Mouse (Mus musculus) liver (tissue): Measurements from ENCODE around the gene Cep128.

Experiments
- DNase-seq: peaks from one replicate; pipeline ENCODE4 v3.0.0-alpha.2; 2020; ENCODE audit warnings: mixed read lengths

Cep128 gene

DNA sequence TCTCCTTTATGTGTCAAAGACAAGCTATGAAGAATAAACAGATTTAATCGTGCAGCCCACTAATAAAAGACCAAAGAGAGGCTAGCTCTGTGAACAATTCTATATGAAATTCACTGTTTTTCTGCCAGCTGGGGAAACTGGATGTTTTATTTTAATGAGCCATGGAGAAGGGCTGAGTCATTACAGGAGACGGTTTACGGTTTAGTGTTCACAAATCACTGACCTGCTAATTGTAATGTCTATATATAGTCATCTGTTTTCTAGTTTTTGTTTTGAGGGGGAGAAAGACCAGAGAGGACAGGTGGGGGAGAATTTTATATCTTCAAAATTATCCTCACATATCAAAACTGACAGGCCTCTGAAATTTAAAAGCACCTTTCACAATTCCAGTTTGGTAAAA lies 212.6 kb downstream of the Cep128 start:
- no peak for DNase-seq

DNA sequence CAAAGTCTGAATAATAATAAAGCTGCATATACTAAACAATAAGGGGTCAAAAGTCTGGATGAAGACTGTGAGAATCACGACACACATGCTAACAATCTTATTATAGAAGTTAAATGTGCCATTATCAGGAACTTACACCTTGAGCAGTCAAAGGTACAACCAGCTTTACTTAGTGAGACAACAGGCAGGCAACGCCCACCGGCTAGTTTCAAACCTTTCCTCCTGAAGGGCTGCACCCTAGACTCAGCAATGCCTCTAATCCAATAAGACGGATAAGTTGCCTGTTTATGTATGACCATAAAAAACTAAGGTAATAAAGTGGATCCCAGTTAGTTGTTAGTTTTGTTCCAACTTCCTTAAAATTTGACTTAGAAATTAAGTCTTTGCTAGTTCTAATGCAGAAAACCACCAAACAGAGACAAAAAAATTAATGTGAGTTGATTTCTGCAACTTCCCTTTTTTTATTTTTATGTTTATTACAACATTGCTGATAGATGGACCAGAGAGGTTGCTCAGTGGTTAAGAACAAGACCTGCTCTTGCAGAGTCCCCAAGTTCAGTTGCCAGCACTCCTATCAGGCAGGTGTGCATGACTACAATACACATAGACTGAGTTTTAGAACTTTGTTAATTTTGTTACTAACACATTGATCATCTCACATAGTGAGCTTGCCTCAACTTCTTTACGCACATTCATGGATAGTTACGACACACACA lies 223.0 kb downstream of the Cep128 start:
- DNase-seq: no peak

DNA sequence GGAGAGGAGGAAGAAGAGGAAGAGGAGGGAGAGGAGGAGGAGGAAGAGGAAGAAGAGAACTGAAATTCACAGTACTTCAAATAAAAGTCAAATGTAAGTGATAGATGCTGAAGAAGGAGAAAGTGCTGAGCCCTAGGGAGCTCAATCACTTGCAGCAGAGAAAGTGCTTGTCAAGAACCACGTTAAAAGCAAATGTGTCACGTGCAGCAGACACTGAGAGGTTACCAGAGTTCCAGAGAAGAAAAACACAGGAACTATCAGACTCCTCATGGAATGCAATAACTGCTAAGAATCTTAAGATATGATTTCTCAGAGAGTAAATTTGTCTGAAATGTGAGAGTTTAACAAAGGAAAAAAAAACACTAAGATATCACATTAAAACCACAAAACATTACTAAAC lies 225.7 kb downstream of the Cep128 start:
- DNase-seq: no peak

DNA sequence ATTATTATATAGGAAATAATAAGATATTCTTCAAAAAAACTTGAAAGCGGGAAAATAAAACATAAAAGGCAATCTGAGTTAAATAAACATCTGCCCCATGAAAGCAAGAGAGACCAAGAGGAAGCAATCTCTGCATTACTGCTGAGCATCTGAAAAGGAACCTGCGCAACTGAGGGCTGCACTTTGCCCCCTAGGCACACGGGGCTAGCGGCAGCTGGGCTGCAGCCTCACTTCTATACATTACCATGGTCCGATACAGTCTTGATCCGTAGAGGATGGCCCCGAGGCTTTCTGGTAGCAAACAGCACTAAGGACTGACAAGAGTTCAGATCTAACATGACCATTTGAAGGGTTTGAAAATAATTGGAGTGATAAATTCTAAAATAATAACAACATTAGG lies 230.2 kb downstream of the Cep128 start:
- DNase-seq: no peak

DNA sequence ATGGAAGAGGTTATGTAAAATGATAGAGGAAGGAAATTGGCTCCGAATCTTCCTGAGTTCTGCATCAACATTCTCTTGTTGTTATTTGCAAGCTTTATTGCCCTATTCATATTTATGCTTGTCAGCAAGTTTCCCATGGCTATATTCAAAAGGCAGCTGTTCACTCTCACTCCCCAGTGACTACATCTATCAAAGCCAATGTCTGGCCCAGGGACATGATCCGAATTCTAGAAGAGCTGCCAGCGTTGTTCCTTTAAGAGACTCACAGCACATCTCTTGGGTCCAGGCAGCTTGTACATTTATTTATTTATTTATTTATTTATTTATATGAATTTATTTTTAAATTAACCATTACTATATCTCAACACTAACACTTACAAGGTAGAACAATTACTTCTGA lies 235.1 kb downstream of the Cep128 start:
- no peak for DNase-seq

DNA sequence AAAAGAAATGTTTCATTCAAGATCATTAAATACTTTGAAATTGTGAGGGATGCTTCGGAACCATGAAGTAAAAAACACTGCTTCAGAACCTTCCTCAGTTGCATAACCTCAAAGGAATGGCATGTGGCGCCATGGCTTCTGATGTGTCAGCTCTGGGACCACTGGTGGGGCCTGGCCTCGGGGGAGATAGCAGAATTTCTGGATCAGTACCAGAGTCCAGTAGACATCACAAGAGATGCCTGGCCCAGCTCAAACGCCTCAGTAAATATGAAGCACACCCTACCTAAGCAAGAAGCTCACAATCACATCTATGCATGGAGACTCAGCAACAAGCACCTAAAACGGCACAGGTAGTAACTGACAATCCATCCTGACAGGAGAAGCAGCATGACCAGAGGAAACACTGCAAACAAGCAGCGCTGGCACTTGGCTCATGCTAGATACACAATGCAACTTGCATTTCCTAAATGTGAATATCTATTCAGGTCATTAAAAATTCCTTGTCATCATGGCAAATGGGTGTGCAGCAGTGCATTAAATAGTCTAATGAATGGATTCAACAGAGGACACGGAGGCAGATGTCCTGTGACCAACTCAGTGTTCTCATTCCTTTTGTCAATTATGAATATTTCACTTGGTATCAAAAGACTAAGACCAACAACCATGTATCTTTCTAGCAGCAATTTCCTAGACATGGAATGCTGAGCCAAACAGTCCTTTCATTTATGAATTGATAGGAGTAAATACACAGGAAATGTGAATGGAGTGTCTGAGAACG lies 249.3 kb downstream of the Cep128 start:
- DNase-seq: no peak

DNA sequence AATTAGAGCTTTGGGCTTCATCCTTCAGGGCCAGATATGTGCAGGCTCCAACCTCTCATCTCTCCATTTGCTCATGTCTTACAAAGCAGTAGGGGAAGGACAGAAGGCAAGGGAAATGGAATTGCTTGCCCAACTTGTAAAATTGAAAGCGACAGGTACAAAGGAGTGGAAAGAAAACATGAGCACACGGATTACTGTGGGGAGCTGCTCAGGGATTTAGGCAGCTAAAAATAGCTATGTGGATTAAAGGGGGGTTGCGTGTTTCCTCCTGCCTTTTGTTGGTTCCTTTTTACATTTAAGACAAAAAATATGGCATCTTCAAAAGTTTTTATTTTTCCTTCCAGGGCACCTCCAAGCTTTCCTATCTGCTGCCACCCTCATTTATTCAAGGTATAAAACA lies 269.2 kb downstream of the Cep128 start:
- DNase-seq: no peak

DNA sequence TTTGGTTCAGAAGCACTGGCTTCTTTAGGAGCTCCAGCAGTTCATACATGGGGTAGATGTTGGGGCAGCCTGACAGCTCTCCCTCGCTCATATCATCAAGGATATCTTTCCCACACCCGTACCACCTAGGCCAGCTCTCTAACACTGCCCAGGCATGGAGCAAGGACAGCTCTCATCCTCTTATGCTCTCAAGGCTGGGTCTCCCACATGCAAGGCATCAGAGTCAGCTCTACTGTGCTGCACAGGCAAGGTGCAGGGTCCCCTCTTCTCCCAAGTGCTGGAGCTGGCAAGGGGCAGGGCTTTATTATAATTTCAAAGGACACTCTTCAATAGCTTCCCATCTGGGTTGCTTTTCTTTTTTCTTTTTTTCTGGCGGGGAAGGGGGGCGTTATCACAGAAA lies 280.9 kb downstream of the Cep128 start:
- DNase-seq: no peak

DNA sequence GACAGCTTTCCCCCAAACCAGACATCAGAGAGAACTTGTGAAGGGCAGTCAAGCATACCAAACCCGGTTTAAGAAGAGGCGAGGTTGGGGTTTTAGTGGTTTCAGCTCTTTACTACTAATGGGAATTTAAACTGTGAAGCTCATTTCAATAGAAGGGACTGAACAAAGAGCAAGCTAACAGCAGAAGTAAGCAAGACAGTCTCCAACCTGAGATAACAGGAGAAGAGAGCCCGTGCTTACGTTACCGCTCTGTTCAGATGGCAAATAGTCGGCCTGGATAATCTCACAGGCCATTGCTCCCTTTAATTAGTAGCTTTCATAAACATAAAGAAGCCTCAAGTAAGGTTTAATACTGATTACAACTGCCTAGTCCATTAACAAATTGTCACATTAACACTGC lies 286.3 kb downstream of the Cep128 start:
- DNase-seq: no peak

DNA sequence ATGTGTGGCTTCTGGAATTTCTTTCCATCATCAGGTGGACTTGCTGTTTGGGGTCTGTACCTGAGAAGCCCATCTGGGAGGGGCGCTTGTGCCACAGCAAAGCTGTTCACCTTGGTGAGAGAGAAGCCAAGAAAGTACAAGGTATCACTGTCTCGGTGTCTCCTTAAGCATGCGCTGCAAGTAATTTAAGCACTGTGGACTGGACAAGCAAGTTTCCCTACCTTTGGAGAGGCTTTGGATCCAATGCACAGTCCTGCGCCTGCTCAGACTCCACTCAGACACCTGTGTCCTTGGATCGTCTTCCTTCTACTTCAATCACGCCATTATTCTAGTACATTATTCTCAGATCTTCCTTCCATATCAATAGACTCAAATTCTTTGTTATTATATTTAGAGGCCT lies 288.0 kb downstream of the Cep128 start:
- DNase-seq: no peak

DNA sequence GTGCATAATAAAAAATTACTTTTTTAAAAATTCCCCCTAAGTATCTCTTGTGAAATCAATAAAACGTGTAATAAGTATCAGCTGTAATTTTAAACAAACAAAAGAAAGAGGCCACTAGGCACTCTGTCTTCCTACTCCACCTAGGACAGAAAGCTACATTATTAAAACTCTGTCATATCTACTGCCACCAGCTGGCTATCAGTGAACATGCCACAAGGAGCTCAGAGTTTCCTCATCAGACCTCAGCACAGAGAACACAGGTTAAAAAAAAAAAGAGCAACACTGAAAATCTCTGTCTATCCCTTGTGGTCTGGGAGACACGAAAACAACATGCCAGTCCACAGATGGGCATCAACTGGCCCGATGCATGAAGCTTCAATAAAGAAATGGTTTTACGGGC lies 295.9 kb downstream of the Cep128 start:
- DNase-seq: no peak

DNA sequence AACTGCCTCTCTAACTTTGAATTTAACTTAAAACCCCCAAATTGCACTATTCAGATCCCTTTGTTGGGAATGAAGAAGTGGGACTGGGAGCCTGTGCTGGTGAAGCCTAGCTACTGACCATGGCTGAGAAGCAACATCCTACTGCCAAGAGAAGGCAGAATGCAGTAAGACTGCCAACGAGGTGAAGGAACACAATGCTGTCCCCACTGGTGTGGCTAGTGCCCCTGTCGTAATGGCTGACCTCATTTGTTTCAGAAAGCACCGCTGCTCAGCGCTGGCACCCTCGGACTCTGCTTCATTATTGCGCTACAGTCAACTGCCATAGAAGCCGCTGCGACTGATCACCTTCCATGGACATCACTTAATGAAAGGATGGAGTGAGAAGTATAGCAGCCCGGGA lies 298.2 kb downstream of the Cep128 start:
- DNase-seq: no peak

DNA sequence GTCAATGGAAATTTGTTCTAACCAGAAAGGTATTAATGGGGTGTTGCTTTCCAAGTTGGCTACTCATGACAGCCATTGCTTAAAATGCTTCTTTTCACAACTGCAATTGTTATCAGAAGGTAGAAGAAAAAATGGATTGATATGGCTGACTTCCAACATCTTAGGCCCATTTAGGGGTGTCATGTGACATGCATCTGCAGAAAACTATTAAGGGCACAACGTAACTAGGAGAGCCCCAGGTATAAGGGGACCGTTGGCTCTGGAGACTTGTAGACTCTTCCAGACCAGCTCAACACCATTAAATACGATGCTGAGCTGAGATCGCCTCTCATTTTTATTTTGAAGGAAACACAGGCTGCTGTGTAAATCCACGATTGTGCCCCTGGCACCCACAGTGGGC lies 308.6 kb downstream of the Cep128 start:
- no peak for DNase-seq

DNA sequence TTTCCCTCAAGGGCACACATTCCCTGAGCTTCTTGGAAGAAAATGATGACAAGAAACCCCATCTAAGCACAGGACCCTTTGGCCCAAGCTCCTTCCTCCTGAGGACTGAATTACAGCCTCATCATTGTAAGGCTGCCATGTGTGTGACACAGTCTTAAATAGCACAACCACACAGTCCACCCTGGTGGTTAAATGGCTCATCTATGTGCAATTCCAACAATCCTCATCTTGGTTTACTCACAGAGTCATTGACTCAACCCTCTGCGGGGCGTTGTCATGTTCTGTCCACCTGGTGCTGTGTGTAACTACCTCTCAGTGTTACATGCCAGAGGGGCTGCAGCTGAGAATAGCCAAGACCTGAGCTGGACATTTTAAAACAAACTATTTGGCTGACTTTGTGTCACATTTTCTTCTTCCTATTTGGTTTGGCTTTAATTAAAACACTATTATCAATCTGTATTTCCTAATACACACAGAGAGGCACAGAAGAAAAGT lies 313.6 kb downstream of the Cep128 start:
- DNase-seq: no peak

DNA sequence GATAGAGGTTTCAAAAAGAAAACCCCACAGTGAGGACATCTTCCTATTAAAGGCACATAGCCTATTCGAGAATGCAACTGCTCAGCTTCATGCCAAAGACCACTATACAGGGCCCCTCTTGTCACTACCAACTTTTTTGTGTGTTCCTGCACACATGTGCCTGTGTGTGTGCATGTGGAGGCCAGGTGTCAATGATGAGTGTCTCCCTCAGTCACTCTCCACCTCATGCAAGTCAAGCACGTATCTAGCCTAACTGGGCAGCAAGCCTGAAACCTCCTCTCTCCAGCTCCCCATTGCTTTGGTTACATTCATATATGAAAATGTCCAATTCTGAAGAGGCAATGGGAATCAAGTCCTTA lies 317.1 kb downstream of the Cep128 start:
- DNase-seq: no peak

DNA sequence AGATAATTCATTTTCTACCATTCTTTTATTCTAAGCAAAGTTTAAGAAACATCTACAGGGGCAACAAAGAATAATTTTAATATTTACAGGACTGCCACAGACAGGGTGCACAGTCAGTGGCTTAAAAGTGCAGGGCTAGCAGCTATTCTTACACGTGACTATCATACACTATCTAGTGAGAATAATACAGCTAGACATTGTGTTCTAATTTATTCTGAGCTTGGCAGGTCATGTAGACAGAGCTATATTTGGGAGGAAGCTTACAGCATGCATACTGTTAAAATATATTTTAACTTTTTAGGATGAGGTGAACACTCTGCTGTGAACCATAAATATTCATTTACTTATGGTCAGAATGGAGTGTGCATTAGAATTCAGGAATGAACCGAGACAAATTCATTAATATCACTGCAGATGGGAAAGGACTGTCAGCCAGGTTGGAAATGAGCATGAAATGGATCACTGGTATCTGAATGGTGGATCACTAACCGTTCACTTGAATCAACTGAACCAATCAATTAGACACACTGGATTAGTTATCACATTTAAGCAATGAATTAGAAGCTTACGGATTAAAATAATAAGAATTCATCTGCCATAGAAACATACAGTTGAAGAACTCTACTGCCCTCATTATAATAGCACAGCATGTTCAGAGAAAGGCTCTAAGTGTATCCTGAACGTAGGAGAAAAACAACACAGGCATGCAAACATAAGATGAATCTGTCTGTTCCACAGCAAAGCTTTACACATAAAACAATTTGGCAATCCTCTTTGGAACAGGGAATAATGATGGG lies 317.7 kb downstream of the Cep128 start:
- DNase-seq: no peak

DNA sequence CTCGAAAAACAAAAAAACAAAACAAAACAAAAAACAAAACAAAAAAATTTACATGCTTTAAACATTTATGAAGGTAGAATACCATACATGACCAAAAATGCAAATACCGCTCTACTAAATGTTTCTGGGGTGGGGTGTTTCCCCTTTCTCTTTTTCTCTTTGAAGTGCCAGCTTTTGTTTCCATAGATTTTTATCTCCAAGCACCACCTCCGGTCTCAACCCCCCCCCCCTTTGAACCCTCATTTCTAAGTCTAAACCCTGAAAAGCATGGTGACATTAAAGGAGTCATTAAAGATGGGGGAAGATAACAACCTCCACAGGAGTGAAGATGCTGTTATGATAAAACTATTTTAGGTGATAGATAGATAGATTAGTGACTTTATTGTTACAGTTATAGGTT lies 318.8 kb downstream of the Cep128 start:
- DNase-seq: no peak

DNA sequence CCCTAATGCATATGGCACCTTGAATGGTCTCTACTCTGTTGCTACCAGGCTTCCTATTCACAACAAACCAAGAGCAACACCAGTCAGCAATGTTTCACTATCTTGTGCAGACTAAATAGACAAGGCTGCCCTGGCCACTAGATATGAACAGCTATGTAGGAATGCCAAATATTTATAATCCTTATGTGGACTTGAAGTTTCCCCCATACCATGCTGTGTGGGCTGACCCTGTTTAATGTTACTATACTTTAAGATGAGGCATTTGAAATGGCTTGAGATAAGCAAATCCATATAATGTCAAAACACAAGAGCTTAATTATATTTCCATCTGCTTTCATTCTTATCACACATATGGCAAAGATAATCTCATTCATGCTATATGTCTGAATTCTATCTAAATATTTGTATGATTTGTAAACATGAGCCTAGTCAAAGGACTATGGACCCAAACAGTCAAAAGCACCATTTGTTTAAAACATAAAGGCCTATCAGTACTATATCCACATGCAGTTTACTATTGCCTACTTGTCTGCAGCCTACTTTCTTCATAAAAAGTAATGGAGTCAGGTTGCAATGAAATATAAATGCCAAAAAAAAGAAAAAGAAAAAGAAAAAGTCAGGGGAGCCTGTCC lies 319.7 kb downstream of the Cep128 start:
- DNase-seq: no peak

DNA sequence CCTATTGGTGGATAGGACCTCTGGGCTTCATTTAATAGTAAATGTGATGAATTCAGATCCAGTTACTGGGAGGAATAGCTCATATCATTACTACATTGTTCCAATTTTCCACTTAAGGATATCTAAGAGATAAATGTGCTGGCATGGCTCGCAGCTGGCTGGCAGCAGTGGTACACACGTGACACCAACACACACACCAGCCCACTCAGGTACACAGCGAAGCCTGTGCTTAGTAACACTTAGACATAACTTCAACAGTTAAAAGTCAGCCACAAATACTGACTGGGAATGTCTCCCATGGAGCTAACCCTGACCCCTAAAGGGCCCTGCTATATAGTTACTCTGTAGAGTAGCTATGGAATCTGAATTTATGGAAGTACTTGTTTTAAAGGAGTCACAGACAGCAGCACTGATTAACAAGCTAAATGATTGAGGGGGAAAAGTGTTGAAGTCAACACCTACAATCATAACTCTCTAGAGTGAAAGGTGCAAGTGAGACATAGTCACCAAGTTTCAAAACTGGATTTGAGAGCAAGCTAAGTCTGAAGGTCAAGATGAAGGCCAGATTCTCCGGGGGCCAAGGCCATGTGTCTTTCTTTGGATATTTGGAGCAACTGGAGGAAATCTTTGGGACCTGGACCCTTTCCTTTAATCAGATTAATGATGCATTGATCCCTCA lies 320.7 kb downstream of the Cep128 start:
- no peak for DNase-seq

DNA sequence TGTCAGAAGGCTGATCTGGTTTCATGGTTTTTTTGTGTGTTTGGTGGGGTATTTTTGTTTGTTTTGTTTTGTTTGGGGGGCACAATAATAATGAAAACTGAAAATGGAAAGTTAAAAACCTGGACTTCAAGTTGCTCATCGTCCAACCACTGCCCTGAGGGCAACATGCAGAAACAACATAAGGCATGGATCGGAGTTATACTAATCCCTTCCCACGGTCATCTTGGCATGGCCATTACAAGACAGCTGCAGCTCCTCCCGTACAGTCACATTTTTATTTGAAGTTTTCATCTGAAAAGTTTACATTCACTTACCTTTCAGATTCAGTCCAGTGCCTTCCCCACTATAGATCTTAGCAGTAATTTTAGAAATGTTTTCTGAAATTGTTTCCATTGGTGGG lies 321.5 kb downstream of the Cep128 start:
- DNase-seq: no peak

DNA sequence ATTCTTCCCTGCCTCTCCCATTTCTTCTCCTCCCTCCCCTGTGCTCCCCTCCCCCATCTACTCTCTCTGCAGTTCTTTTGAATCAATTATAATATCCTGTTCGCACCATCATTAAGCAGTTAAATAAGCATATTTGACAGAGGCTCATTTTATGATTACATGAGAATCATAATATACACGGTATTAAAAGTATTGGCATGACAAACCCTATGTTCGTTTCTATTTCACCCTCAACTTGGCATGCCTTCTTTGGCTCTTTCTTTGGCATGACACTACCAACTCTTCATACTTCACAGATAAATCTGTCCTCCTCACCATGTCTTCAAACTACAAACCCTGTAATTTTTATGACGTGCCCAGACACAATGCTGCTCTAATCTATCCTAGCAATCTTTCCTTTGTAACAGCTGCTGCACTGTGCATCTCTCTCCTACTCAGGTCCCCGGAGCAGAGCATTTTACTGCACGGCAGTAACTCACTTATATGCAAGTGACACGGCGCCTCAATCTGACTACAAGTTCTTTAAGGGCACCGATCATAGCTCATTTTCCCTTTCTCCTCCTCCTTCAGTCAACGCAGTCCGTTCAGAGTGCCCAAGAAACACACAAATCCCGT lies 324.4 kb downstream of the Cep128 start:
- no peak for DNase-seq

DNA sequence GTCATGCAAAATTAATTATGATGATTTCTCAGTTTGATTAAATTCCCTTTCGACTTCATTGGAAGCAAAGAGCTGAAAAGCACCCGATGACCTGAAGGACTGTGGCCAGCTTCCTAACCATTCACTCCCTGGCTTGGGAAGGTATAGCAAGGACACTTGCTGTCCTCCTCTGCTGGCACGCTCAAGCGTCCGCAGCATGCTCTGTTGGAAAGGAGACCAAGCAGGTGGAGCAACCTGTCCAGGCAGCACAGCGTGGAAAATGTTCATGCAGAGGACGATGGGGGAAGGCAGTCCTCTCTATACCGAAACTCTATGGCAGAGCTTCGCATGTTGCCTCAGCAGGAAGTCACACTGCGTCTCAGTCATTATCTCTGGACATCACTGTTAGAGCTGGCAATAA lies 327.3 kb downstream of the Cep128 start:
- no peak for DNase-seq
